Mouse (Mus musculus) lung, postnatal 14 days (tissue): ENCODE results near the gene Chd4.
"Not testable (repeated sequence)": the region's sequence is repeated elsewhere in the genome, so short reads cannot be mapped to it uniquely, and the experiment has no call there.

ENCODE experiments used
- DNase-seq: peaks from one replicate; pipeline ENCODE4 v3.0.0; 2021

Chd4 gene

DNA sequence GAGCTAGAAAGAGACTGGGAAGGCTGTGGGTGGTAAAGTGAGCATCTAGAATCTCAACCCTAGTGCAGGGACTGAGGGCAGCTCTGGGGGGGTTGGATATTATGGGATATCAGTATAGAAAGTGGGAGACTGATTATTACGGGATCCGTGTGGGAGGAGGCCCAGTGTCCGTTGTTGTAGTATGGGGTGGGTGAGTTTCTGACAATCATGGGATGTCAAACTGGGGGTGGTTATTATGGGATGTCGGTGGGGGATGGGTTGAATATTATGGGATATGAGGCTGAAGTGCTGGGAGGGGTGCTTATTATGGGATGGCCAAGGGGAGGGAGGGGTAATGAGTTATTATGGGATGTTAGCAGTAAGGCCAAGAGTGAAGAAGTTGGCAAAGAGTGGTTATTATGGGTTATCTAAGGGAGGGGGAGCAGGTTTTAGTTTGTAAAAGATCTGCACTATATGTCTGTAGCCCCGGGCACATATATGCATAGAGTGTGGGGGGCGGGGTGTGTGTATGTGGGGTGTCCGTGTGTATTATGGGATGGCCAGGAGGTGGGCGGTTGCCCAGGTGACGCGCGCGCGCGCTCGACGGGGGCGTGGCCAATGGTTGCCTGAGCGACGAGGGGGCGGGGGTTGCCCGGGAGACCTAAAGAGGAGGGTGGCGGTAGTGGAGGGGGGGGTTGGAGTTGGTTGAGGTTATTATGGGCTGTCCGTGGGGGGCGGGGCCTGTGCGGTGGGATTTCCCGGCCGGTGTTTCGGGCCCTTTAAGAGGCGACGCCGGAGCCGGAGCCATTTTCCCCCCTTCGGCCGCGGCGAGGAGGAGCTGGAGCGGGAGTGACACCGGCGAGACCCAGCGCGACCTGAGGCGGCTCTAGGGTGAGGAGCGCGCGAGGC lies at the start of gene Chd4:
Chd4 (plus strand) TSS at position 591 of the 888 bp plus-strand sequence.
- DNase-seq: peak; percentile 95

DNA sequence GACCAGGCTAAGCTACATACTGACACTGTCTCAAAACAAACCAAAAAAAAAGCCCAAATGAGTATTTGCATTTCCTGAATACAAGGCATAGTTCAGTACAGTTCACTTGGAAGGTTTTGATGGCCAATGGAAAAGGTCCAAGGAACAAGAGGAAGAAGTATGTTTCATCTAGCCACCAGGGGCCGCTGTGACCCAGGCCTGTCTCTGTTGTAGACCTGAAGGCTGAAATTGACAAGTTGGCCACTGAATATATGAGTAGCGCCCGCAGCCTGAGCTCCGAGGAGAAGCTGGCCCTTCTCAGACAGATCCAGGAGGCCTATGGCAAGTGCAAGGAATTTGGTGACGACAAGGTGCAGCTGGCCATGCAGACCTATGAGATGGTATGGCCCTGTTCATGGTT lies 49.1 kb upstream of the Chd4 start:
- peak; percentile 86 for DNase-seq

DNA sequence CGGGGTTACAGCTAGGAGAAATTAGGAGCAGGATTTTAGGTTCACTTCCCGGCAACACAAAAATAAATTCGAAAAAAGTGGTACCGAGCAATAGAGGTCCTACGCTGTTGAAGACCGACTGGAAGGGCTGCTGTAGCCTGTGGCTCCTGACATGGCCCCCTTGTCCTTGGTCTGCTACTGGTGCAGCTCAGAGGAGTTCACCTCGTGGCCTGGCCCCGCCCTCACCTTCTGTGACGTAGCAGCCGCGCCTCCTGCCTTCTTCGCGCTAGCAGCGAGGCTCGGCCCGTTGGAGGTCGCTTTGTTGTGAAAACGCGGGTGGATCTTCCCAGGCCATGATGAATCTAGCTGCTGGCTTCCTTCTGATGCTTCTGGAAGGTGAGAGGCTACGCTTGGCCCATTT lies 46.1 kb upstream of the Chd4 start, which contains the start of gene Acrbp:
Acrbp (plus strand) TSS at position 12 of the 400 bp plus-strand sequence.
- no peak for DNase-seq

DNA sequence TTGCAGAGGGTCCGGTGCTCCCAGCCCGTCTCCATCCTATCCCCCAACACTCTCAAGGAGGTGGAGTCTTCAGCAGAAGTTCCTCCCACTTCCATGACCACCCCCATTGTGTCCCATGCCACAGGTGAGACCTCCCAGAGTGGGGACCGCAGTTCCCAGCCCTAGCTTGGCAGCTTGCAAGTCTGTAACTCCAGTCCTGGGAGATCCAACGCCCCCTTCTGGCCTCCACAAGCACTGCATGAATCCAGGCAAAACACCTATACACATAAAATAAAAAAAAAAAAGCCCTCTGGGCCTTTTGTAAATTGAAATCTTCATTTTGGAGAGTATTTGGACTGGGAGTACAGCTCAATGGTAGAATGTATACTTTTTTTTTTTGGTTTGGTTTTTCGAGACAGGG lies 44.5 kb upstream of the Chd4 start:
- DNase-seq: no peak

DNA sequence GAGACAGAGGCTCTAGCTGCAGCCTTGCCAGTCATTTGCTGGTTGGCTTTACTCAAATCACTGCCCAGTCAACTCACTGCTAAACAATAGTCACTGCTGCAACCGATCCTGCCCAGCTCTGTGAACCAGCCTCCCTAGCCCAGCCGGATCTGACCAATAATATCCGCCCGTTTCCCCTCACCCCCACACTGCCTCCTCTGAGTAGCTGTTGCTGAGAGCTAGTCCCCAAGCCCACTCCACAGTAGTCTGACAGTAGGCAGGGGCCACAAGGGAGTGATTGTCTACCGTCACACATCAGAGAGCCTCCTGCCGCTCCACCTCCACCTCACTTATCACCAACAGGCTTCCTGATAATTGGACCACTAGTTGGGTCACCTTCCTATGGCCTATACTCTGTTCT lies 34.3 kb upstream of the Chd4 start:
- DNase-seq: no peak

DNA sequence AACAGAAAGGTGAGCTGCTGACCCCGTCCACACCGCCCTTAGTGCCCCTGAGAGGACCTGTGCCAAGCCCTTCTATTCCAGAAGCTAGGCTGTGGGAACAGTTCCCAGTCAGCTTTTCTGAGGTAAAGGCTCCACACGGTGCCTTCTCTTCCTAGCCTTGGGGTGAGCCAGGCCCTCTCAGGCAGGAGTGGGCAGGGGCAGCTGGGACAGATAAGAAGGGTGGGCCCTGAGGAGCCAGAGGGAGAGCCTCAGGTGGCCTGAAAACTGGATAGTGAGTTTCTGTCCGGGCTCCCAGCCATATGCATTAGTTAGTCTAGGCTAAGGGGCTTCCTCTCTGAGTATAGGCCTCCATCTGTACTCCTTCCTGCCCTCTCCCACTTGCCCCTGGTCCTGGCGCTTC lies 33.3 kb upstream of the Chd4 start:
- DNase-seq: no peak

DNA sequence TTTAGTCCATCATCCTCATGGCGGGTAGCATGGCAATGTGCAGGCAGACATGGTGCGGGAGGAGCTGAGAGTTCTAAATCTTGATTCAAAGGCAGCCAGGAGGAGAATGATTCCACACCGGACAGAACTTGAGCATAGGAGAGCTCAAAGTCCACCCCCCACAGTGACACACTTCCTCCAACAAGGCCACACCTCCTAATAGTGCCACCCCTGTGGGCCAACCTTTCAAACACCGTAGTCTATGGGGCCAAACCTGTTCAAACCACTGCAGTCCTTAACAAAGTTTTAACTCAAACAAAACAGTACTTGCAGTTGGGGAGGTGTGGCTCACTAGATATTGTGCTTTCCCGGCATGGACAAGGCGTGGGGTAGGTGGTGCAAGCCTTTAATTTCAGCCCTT lies 31.9 kb upstream of the Chd4 start:
- no peak for DNase-seq

DNA sequence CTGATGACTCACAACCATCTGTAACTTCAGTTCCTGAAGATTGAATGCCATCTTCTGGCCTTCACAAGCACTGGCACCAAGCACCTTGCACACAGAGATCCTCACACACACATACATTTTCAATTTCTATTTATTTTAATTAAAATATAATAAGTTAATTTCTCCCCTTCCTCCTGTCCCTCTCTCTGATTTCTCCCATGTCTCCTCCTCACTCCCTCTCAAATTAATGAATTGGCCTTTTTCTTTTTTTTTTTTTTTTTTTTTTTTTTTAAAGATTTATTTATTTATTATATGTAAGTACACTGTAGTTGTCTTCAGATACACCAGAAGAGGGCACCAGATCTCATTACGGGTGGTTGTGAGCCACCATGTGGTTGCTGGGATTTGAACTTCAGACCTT lies 30.6 kb upstream of the Chd4 start:
- not testable (repeated sequence) for DNase-seq

DNA sequence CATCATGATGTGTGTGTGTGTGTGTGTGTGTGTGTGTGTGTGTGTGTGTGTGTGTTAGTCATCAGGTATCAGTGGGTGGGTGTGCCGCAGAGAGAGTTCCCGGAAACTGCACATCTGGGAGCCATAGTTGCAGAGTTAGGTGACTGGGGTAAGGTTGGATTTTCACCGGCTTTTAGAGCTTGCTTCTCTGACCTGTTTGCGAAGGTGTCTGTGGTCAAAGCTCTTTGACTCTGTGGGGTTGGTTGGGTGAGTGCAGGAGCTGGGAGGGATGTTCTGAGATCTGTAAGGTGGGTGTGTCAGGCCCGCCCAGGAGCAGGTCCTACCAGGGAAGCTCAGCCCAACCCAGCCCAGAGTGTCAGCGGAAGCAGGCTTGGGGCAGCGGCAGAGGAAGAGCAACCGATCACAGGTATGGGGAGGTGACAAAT lies 28.2 kb upstream of the Chd4 start, which contains the start of gene Lpar5:
Lpar5 (plus strand) TSS at position 350 of the 425 bp plus-strand sequence.
- no peak for DNase-seq

DNA sequence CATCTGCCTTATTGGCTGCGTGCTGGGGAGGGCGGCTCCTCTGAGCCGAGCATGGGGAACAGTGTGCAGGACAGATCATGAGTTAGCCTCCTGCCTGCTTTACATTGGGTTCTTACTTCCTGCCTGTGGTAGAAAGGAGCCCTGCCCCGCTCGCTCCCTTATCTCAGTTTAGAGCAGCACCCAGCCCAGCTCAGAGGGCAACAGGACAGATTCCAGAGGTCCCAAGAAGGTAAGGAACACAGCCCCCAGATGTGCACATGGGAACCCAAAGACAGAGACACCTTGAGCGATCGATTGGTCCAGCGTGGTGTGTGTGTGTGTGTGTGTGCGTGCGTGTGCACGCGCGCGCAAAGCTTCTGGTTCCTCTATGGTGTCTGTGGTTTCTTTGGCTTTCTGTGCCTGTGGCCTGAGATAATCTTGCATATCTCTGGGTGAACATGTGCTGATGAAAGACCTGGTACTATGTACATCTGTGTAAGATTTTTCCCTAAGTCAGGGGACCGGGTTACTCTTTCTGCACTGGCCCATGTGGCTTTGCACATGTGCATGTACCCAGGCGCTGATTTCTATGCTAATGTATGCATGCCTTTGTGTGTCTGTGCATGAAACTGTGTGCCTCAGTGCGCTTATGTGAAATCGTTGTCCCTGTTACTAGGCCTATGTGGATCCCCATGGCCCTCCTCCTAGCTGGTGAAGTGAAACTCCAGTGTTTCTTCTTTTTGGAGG lies 24.4 kb upstream of the Chd4 start:
- no peak for DNase-seq

DNA sequence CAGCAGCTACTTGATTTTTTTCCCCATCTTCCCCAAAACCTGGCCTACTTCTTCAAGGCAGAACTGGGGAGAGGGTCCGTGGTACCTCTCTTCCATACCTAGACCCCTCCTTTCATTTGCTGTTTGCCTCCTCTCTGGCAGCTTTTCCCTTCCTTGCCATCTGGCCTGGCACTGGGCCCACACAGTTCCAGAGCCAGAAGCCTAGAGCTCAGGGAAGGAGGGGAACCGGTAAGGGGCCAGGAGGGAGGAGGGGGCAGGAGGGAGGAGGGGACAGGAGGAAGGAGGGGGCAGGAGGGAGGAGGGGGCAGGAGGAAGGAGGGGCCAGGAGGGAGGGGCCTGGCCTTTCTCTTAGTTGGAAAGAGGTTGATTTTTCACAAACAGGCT lies 23.9 kb upstream of the Chd4 start:
- DNase-seq: no peak

DNA sequence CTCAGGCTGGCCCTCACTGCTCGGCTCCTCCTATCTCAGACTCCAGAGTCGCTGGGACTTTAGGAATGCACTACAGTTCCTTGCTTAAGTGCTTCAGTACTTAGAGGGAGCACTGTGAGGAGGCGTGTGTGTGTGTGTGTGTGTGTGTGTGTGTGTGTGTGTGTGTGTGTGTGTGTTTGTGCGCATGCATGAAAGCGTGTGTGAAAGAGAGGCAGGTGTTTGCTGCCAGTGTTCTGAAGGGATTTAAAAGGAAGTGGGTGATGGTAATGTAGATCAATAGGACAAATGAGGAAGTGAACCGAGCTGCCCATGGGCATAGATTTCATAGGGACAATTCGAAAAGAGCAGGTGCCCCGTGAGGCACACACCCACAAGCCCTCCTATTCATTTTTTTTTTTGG lies 22.0 kb upstream of the Chd4 start:
- no peak for DNase-seq

DNA sequence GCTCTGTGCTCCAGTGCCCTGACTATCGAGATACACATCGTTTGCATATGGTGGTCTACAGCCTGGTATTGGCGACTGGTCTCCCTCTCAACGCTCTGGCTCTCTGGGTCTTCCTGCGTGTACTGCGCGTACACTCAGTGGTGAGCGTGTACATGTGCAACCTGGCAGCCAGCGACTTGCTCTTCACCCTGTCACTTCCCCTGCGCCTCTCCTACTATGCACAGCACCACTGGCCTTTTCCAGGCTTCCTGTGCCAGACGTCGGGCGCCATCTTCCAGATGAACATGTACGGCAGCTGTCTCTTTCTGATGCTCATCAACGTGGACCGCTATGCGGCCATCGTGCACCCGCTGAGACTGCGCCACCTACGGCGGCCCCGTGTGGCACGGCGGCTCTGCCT lies 14.4 kb upstream of the Chd4 start:
- DNase-seq: no peak

DNA sequence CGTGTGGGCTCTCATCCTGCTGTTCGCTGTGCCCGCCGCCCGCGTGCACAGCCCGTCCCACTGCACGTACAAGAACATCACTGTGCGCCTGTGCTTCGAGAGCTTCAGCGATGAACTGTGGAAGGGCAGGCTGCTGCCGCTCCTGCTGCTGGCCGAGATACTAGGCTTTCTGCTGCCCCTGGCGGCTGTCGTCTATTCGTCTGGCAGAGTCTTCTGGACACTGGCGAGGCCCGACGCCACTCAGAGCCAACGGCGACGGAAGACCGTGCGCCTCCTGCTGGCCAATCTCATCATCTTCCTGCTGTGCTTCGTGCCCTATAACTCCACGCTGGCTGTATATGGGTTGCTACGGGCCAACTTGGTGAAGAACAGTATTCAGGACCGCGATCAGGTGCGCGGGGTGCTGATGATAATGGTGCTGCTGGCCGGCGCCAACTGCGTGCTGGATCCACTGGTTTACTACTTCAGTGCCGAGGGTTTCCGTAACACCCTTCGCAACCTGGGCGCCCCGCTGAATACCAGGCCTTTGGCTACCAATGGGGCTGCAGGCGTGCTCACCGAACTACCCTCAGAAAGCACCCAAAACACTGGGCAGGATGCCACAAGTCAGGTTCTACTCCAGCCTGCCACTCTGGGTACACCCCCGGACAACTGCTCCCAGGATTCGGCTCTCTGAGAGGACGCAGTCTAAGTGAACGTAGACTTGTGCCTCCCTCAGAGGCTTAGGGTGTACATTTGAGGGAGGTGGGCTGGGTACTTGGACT lies 13.8 kb upstream of the Chd4 start:
- DNase-seq: peak; percentile 93

DNA sequence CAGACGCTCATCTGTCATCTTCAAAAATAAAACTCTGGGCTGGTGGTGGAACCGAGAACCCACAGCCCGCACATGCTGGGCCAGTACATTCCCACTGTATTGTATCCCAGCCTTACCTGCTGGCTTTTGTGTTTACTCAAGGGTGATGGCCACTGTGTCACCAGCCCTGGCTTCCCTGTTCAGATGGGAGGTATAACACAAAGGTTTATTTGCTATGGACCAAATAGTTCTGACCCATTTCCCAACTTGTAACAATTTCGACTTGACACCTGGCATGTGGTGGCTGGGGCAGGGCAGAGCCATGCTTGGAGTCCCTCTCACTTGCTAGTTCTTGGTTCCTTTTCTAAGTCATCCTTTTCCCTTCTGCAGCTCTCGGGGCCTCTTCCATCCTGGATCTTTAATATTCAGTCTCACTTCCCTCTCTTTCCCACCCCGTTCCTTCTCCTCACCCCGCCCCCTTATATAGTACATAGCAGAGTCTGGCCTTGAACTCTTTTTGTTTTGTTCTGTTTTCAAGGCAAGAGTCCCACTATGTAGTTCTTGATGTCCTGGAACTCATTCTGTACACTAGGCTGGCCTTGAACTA lies 12.9 kb upstream of the Chd4 start:
- DNase-seq: no peak

DNA sequence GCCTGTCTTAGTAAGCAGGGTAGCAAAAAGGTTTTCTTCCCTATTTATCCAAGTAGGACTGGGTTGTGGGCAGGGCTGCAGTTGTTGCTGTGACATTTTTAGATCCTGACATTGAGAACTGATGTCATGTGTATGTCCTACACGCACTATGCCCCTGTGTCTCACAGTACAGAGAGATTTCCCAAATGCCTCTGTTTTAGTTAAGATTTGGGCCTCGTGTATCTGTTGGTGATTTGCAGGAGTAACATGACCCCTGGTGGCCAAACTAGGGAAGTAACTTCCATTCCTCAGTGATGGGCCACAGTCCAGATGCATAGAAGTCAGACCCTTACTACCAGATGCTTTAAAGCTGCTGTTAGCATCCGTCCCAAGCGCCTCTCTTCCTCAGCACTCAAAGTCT lies 11.4 kb upstream of the Chd4 start:
- peak; percentile 67 for DNase-seq

DNA sequence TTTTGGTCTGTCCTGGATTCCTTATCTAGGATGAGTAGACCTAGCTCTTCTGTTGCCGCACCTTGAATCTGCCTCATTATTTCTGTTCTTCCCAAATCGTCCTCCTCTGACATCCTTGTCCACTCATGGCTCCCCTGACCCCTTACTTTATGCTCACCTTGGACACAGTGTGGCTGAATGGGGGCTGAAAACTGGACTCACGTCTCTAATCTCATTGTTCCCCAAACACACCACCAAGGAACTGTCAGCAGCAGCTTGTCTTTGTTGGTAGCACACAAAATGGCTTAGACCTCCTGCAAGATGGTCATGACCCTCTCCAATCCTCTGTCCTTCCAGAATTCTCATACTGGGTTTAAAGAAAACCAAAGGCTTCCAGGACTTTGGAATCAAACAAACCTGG lies 7.8 kb upstream of the Chd4 start:
- DNase-seq: no peak

DNA sequence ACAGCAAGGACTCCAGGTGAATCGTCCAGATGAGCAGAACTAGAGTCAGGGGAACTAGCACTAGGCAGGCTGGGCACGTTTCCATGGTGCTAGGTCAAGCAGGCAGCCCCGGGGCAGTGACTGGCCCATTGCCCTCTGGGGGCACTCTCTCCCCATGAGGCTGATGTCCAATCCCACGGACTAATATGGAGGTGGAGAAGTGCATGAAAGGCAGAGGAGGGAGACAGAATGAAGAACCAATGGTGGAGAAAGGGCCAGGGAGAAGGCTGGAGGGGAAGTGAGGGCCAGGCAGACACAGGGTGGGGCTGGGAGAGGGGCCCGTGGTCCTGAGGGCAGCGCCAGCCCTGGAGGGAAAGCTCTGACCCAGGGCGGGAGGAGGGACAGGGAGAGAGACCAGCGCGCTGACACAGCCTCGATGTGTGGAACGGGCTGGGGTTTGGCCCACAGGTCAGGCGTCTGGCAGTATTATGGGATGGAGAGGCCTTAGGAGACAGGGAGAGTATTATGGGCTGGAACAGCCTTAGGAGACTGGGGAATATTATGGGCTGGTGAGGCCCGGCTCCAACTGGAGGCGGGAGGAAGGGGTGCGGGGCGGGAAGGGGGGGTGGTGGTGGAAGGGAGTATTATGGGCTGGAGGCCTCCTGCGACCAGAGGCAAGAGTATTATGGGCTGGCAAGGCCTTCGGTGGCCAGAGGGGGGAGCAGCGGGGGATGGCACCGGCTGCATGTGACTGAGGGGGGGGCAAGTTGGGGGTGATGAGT lies 7.0 kb upstream of the Chd4 start:
- peak; percentile 76 for DNase-seq

DNA sequence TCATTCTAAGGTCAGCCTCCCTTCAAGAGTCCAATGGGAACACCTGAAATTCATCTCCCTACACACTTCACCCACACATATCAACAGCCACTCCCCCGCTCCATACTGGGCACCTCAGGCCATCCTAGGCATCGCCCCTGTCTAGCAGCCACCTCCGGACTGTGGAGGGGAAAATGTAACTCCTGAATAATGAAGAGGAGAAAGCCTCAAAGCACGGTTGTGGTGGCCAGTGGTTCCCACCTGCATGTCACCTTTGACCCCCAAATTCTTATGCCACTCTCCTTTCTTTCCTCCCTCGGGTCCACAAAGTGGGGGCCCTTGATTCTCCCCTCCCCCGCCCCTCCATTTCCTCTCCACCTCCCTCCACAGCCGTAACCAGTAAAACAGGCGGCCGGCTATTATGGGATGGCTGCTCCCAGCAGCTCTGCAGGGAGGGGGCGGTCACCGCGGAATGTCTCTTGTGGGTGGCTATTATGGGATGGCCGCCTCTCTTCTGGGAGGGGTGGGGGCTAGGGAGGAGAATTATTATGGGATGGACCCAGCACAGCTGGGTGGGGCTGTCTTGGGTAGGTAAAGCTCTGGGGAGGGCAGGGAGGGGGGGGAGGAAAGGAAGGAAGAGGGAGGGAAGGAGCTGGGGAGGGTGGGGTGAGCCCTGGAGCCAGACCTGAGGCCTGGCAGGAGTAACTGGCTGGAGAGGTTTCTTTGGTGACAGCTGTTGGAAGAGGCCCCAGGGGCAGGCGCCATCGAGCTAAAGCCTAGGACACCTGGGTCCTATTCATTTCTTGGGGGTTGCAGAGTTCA lies 6.1 kb upstream of the Chd4 start:
- DNase-seq: peak; percentile 80

DNA sequence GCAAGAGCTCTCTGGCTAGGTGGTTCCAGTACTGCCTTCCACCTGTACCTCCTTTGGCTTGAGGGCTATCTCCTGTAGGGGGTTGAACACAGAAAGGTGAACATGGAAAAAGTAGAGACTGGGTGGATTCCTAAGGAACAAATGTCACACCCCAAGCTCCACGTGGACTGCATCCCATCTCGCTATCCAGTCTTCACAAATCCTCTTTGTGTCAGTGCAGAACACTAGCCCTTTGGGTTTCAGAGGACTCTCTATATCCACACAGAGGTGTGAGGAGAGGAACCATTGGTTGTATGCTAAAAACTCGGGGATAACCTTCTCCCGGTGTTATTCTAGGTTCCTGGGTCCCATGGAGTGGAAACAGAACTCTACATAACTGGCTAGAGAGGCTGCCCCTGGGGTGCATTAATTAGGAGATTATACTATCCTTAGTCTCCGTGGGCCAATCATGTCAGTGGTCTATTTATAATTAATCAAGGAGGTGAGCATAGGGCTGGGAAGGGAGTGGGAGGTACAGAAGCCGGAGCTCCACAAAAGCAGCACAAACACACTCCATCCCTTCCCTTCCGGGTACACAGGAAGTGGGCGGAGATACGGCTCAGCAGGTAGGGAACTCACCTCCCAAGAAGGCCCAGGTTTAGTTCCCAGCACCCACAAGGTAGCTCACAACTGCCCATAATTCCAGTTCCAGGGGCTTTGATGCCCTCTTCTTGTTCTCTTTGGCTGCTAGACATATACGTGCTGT lies 5.3 kb upstream of the Chd4 start:
- no peak for DNase-seq

DNA sequence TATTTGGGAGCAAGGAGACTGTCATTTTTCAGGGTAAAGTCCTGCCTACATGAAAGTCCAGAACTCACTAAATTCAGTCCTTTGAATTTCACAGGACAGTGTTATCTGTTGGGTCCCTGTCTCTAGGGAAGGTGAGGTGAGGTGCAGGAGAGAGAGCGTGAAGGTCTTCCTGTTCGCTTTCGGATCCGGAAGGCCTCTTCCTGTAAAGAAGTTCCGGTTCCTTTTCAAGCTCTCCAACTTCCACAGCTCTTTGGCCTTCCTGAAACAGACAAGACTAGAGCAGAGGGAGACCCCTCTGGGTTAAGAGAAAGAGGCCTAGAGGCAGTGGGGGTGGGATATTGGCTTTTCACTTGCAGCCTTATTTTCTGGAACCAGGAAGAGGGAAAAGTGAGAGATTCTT lies 3.4 kb upstream of the Chd4 start:
- no peak for DNase-seq
